Mouse (Mus musculus) spleen, postnatal 14 days (tissue): ENCODE data around the gene Dohh.
A peak's percentile ranks its signal among the peaks of the same experiment; 100 is the strongest.

Experiments
- DNase-seq, 2 experiments: peaks; one replicate each; pipeline ENCODE4 v3.0.0; 2021 to 2022; ENCODE audit warnings: low spot score in 2 of 2

The Dohh gene

GRCm38 (mm10) chr10:81383802-81384604, at the start of gene Dohh, which contains the start of gene Gm48551:
Gene Dohh, plus strand, starts transcription at chr10:81384428.
Gene Gm48551, plus strand, starts transcription at chr10:81384466.
- DNase-seq = peak; percentile 99

GRCm38 (mm10) chr10:81335393-81336340, 48.6 kb upstream of the Dohh start:
- DNase-seq = no peak

DNA sequence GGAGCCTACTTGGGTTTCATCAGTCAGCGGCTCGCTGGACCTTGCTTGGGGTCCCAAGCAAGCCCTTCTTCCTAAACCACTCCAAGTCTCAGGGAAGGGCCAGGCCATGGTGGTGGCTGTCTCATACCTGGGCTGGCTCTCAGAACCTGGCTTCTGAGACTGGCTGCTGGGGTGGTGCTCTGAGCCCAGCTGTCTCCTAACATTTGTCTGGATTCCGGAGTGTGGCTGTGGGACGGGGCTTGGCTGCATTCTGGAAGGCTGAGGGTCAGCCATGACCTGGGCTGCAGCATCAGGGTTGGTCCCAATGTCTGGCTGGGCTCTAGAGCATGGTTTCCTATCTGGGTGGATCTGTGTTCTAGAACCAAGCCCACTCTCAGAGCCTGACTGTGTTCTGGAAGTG, 47.7 kb upstream of the Dohh start:
- DNase-seq = no peak

DNA sequence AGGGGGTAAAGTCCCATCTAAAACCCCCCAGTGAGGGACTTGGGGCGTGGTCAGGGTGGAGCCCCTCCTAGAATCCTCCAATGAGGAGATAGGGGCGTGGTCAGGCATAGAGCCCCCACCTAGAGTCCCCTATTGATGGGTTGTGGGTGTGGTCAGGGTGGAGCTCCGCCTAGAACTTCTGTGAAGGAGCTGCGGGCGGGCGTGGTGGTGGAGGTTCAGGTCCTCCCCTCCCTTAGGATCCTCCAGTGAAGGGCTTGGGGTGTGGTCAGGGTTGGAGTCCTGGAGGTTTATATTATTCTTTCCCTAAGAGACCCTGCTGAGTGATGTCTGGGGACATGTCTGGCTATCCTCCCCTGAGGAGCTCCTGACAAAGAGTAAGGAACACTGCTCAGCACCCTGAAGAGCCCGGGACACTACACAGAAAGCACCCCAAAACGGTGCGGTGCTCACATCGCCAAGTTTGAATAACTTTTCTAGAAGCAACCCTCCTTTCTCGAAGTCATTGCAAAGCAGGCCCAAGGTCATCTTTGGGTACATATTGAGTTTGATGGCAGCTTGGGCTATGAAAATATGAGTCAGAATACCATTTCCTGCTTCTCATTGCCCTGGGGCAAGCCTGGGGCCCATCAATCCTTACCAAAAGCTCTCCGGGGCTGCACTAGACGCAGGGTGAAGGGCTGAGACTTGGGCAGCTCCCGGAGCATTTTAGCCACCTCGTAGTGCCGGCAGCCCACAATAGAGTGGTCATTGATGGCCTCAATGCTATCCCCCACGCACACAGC, 43.5 kb upstream of the Dohh start:
- no peak for DNase-seq

GRCm38 (mm10) chr10:81341333-81341949, 42.8 kb upstream of the Dohh start:
- DNase-seq = peak in 1 of 2 experiments; percentile 74

DNA sequence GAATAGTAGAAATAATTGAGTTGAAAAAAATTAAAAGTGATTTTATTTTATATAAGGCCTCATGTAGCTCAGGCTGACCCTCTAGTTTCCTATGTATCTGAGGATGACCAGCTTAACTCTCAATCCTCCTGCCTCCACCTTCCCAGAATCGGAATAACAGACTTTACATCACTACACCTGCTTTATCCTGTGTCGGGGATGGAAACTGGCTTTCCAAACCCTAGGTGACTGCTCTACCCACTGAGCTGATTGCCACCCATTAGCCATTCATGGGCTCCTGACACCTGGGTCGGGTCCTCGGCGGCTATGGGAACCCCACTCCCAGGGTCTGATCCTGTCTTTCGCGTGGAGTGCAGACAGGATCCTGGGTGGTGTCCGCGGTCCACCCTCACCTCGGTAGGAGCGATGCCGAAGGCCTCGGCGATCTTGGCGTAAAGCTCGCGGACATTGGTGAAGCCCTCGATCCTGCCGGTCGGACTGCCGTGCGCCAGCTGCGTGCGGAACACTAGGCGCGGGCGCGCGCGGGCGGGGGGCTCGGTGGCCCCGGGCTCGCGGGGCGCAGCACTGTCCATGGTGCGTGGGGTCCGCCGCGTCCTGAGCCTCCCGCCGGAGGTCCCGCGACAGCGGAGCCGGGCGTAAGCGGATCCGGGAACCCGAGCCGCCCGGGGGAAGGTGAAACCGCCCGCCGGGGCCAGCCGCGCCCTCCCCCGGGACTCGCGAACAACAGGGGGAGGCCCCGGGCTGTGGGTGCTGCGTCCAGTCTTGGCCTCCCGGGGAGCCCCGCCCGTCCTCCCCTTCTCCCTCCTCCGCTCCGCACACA, 41.3 kb upstream of the Dohh start, which contains the start of gene Gipc3:
Gene Gipc3, minus strand, starts transcription at position 581 of the 820 bp plus-strand sequence.
- no peak for DNase-seq

GRCm38 (mm10) chr10:81344421-81345161, 39.6 kb upstream of the Dohh start:
- DNase-seq = no peak

- DNase-seq = no peak
These were observed 39.1 kb upstream of the Dohh start for GRCm38 (mm10) chr10:81345162-81345534.

DNA sequence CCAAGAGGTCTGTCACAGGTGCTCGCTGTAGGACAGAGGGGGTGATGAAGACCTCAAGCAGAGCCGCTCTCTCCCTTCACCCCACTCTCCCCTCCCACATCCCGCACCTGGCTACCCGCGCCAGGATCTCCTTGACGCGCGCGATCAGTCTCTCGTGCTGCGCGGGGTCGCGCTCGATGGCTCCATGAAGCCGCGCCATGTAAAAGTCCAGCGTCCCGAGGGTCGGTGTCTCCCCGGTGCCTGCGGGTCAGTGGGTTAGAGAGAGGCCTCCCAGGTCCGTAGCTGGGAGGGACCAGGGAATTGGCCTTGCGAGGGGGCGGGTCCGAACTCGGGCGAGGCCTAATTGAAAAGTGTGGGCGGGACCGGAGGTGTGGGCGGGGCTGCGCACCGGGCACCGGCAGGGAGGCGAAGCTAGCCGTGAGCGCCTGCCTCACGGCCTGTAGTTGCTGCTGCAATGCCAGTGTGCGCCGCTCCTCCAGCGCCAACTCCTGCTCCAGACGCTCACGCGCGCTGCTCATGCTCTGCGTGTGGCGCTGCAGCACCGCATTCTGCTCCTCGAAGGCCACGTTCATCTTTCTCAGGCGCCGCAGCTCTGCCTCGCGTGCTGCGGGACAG, 37.7 kb upstream of the Dohh start:
- DNase-seq = peak; percentile 46 to 66

- DNase-seq = peak in 1 of 2 experiments; percentile 43
These were observed 35.1 kb upstream of the Dohh start for GRCm38 (mm10) chr10:81349146-81349545.

GRCm38 (mm10) chr10:81349961-81350350, 34.3 kb upstream of the Dohh start:
- no peak for DNase-seq

- DNase-seq = peak; percentile 97 to 98
These were observed 33.7 kb upstream of the Dohh start, which contains the start of gene Hmg20b for GRCm38 (mm10) chr10:81350351-81351063. Gene Hmg20b, minus strand, starts transcription at chr10:81350480.

- DNase-seq = peak; percentile 57 to 59
These were observed 32.4 kb upstream of the Dohh start for GRCm38 (mm10) chr10:81351678-81352291.

GRCm38 (mm10) chr10:81354738-81355477, 29.3 kb upstream of the Dohh start:
- DNase-seq = no peak

DNA sequence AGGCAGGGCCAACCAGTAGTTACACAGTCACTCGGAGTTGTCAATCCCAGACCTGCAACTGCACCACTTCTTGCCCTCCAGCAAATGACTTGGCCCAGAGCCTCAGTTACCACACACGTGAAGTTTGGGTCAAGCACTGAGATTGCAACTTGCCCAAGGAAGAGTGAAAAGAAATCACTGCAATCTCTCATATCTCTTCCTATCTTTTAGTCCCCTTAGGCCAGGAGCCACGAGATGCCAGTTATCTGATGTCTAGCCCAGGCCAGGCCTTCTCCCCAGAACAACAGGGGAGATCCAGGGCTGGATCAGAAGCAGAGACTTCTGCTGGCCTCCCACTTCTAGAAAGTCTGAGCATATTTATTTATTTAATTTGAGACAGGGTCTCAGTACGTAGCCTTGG, 28.7 kb upstream of the Dohh start:
- DNase-seq = no peak

- DNase-seq = no peak
These were observed 27.8 kb upstream of the Dohh start for GRCm38 (mm10) chr10:81356352-81356990.
